Mouse (Mus musculus) stomach, embryonic 15.5 days (tissue): Measurements from ENCODE around the gene Ltbp1. TPM values are rescaled to one million over a fixed set of nuclear protein-coding genes. Genes with fewer than 3 reads are reported as not detected.

Experiments used
- ATAC-seq: fragments of 200-750 bp; cut with Nextera tagmentation; 2 replicates; pipeline ENCODE4 v1.8.0; 2017; ENCODE audit warnings: low read depth, moderate number of reproducible peaks, moderate TSS enrichment; ENCODE audit not compliant: insufficient read depth, low FRiP score
- H3K27ac ChIP-seq: fragments of 300-500 bp; sonication (generic); 2 replicates; pipeline ENCODE4 v1.5.1; 2015; ENCODE audit warnings: mild to moderate bottlenecking, inconsistent platforms
- H3K27me3 ChIP-seq: fragments of 300-500 bp; sonication (generic); replicated peaks from 2 replicates; pipeline ENCODE4 v1.6.1; 2015; ENCODE audit warnings: inconsistent platforms
- H3K36me3 ChIP-seq: fragments of 300-500 bp; sonication (generic); 2 replicates; pipeline ENCODE4 v1.6.1; 2015; ENCODE audit warnings: inconsistent platforms
- H3K4me1 ChIP-seq: fragments of 300-500 bp; sonication (generic); 2 replicates; pipeline ENCODE4 v1.6.1; 2015; ENCODE audit warnings: inconsistent platforms
- H3K4me2 ChIP-seq: fragments of 300-500 bp; sonication (generic); 2 replicates; pipeline ENCODE4 v1.6.1; 2015; ENCODE audit warnings: mild to moderate bottlenecking, inconsistent platforms
- H3K4me3 ChIP-seq: fragments of 300-500 bp; sonication (generic); replicated peaks from 2 replicates; pipeline ENCODE4 v1.5.1; 2015; ENCODE audit warnings: inconsistent platforms
- H3K9ac ChIP-seq: fragments of 300-500 bp; sonication (generic); 2 replicates; pipeline ENCODE4 v1.6.1; 2015; ENCODE audit warnings: inconsistent platforms
- H3K9me3 ChIP-seq: fragments of 300-500 bp; sonication (generic); 2 replicates; pipeline ENCODE4 v1.6.1; 2016; ENCODE audit warnings: inconsistent platforms
- WGBS: fragments of 180-500 bp; shearing (Covaris S2); methylation state at CpG from one replicate; pipeline ENCODE4 v1.1.7; 2015; 5-methylcytosine and 5-hydroxymethylcytosine counted together
- polyA plus RNA-seq: library from polyadenylated mRNA; unstranded; fragments of >200 nt; fragmentation: Nextera tagmentation; extraction: Ambion mirVana; gene quantifications from 2 replicates; pipeline ENCODE4 v1.2.1, GENCODE M21; 2015

Ltbp1 gene
- polyA plus RNA-seq, 1 experiment from 2014 or later = 26.1 TPM

DNA sequence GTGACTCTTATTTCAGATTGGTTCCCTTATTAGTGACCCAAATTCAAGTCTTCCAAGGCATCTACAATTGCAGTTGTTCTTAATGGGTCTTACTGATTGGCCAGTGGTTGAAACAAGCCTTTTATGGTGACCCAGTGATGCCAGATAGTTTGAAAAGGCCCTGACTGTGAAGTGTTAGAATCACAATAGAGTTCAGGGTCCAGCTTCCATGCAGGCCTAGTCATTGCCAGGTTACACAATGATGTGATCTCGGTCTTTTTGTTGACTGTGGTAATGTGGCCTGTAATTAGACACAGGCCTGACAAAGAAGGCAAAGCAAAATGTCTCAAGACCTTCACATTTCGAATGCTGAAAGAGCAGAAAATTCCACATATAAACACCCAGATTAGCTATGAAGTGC is 227.8 kb downstream of the Ltbp1 start:
- Histone ChIP-seq H3K36me3 (no peaks in the 10 kb centered on the region), H3K4me2 (no peak overlapping the region), H3K27ac (no peak overlapping the region), H3K9me3 (no peaks in the 10 kb centered on the region), H3K4me1 (no peaks in the 10 kb centered on the region), H3K4me3 (no peak overlapping the region), H3K27me3 (no peaks in the 10 kb centered on the region), H3K9ac (no peak overlapping the region)
- ATAC-seq = no peak
- 50% methylated on average over 2 of the region's 2 CpGs for WGBS

GRCm38 (mm10) chr17:75233923-75234322 is 228.6 kb downstream of the Ltbp1 start:
- ATAC-seq = no peak
- no peak overlapping the region for H3K4me2 ChIP-seq
- H3K9ac ChIP-seq = no peak overlapping the region
- no peaks in the 10 kb centered on the region for H3K36me3 ChIP-seq
- no peak overlapping the region for H3K4me3 ChIP-seq
- no peak overlapping the region for H3K27ac ChIP-seq
- 73% methylated on average over 4 of the region's 4 CpGs for WGBS
- H3K27me3 ChIP-seq = no peaks in the 10 kb centered on the region
- no peaks in the 10 kb centered on the region for H3K4me1 ChIP-seq
- no peaks in the 10 kb centered on the region for H3K9me3 ChIP-seq

- Histone ChIP-seq H3K4me3 (no peak overlapping the region), H3K36me3 (no peaks in the 10 kb centered on the region), H3K4me1 (no peaks in the 10 kb centered on the region), H3K4me2 (no peak overlapping the region), H3K9ac (no peak overlapping the region), H3K9me3 (no peaks in the 10 kb centered on the region), H3K27ac (no peak overlapping the region), H3K27me3 (no peaks in the 10 kb centered on the region)
- WGBS = 55% methylated on average over 3 of the region's 3 CpGs
- ATAC-seq = peak; percentile 47; the same call in 1 of the 2 replicates
Observed at GRCm38 (mm10) chr17:75235781-75236180, 230.4 kb downstream of the Ltbp1 start.

- Histone ChIP-seq H3K9me3 (no peaks in the 10 kb centered on the region), H3K27ac (no peak overlapping the region), H3K4me3 (no peak overlapping the region), H3K36me3 (no peaks in the 10 kb centered on the region), H3K27me3 (no peaks in the 10 kb centered on the region), H3K9ac (no peak overlapping the region), H3K4me1 (no peaks in the 10 kb centered on the region), H3K4me2 (no peak overlapping the region)
- WGBS = 76% methylated on average over 2 of the region's 2 CpGs
- no peak for ATAC-seq
Observed at GRCm38 (mm10) chr17:75236543-75236942, 231.2 kb downstream of the Ltbp1 start.

- no peaks in the 10 kb centered on the region for H3K9me3 ChIP-seq
- 88% methylated on average over 3 of the region's 3 CpGs for WGBS
- H3K4me3 ChIP-seq = no peak overlapping the region
- H3K4me1 ChIP-seq = no peaks in the 10 kb centered on the region
- no peak overlapping the region for H3K27ac ChIP-seq
- H3K9ac ChIP-seq = no peak overlapping the region
- H3K4me2 ChIP-seq = no peak overlapping the region
- H3K36me3 ChIP-seq = no peaks in the 10 kb centered on the region
- ATAC-seq = no peak
- no peaks in the 10 kb centered on the region for H3K27me3 ChIP-seq
Observed at GRCm38 (mm10) chr17:75237456-75237855, 232.1 kb downstream of the Ltbp1 start.

DNA sequence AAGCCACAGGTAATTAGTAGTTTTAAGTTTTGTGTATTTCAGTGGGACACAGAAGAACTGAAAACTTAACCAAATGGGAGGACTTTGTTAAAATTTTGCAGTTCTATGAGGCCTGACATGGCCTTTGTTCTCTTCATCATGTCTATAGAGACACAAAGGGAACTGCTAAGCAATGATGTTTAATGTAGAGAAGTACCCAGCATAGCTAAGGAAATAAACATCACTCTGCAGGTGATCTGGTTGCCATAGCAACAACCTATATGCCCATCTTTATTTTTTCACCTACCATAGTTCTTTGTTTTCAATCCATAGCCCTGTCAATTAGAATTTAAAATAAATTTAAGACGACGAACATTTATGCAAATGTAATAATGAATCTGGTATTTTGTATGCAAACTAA is 233.3 kb downstream of the Ltbp1 start:
- 90% methylated on average over 2 of the region's 2 CpGs for WGBS
- Histone ChIP-seq H3K4me1 (no peaks in the 10 kb centered on the region), H3K4me3 (no peak overlapping the region), H3K9me3 (no peaks in the 10 kb centered on the region), H3K27me3 (no peaks in the 10 kb centered on the region), H3K4me2 (no peak overlapping the region), H3K27ac (no peak overlapping the region), H3K9ac (no peak overlapping the region), H3K36me3 (no peaks in the 10 kb centered on the region)
- no peak for ATAC-seq

GRCm38 (mm10) chr17:75239545-75239944 is 234.2 kb downstream of the Ltbp1 start:
- WGBS = 73% methylated on average over 3 of the region's 3 CpGs
- H3K4me2 ChIP-seq = no peak overlapping the region
- H3K27ac ChIP-seq = no peak overlapping the region
- H3K4me3 ChIP-seq = no peak overlapping the region
- H3K27me3 ChIP-seq = no peaks in the 10 kb centered on the region
- no peaks in the 10 kb centered on the region for H3K4me1 ChIP-seq
- no peak for ATAC-seq
- H3K9me3 ChIP-seq = no peaks in the 10 kb centered on the region
- no peaks in the 10 kb centered on the region for H3K36me3 ChIP-seq
- H3K9ac ChIP-seq = no peak overlapping the region

- Histone ChIP-seq H3K4me1 (no peaks in the 10 kb centered on the region), H3K9ac (no peak overlapping the region), H3K4me3 (no peak overlapping the region), H3K27ac (no peak overlapping the region), H3K27me3 (no peaks in the 10 kb centered on the region), H3K36me3 (no peaks in the 10 kb centered on the region), H3K4me2 (no peak overlapping the region), H3K9me3 (no peaks in the 10 kb centered on the region)
- no peak for ATAC-seq
- 88% methylated on average over 1 of the region's 1 CpGs for WGBS
Observed at GRCm38 (mm10) chr17:75242086-75242485, 236.7 kb downstream of the Ltbp1 start.

DNA sequence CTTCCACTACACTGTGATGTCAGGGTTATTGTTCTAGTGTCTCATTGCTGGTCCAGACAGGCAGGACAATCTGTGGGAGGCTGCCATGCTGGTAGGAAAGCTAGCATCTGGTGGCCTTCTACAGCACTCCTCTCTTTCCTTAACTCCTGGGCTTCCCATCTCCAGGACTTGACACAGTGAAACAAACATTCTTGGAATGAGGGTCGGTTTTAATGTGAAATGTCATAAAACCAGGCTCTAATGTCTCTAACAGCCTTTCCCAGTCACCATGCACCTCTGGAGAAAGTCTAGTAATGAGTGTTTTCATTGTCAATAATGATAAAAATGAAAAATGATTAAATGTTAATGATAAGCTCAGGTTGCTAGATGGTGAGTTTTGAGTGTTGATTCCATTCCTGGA is 237.9 kb downstream of the Ltbp1 start:
- no peak overlapping the region for H3K4me2 ChIP-seq
- no peaks in the 10 kb centered on the region for H3K9me3 ChIP-seq
- 50% methylated on average over 1 of the region's 1 CpGs for WGBS
- no peak overlapping the region for H3K27ac ChIP-seq
- no peaks in the 10 kb centered on the region for H3K36me3 ChIP-seq
- no peak for ATAC-seq
- no peaks in the 10 kb centered on the region for H3K27me3 ChIP-seq
- no peaks in the 10 kb centered on the region for H3K4me1 ChIP-seq
- no peak overlapping the region for H3K4me3 ChIP-seq
- no peak overlapping the region for H3K9ac ChIP-seq

GRCm38 (mm10) chr17:75244148-75244547 is 238.8 kb downstream of the Ltbp1 start:
- no peaks in the 10 kb centered on the region for H3K27me3 ChIP-seq
- no peak overlapping the region for H3K4me3 ChIP-seq
- 85% methylated on average over 3 of the region's 3 CpGs for WGBS
- ATAC-seq = no peak
- H3K9ac ChIP-seq = no peak overlapping the region
- H3K4me2 ChIP-seq = no peak overlapping the region
- no peak overlapping the region for H3K27ac ChIP-seq
- H3K9me3 ChIP-seq = no peaks in the 10 kb centered on the region
- no peaks in the 10 kb centered on the region for H3K36me3 ChIP-seq
- H3K4me1 ChIP-seq = no peaks in the 10 kb centered on the region

DNA sequence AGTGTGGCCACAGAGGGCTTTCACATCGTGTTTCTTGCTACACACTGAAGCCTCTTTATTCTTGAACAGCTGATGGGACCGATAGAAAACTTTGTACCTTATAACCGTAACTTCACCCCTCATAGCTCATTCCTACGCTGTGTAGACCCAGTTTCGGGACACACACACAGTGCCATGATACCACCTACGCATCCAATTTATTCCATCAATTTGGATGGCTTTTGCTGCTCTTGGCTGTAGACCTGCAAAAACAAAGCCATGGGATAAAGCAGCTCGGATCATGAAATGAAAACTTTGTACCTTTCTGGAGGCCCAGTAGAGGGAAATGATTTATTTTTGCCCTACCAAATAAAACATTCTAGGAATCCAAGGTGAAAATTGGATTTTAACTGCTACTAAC is 239.7 kb downstream of the Ltbp1 start:
- H3K27ac ChIP-seq = no peak overlapping the region
- no peaks in the 10 kb centered on the region for H3K27me3 ChIP-seq
- H3K36me3 ChIP-seq = no peaks in the 10 kb centered on the region
- ATAC-seq = no peak
- H3K4me3 ChIP-seq = no peak overlapping the region
- H3K9me3 ChIP-seq = no peaks in the 10 kb centered on the region
- H3K9ac ChIP-seq = no peak overlapping the region
- H3K4me1 ChIP-seq = no peaks in the 10 kb centered on the region
- 88% methylated on average over 7 of the region's 7 CpGs for WGBS
- H3K4me2 ChIP-seq = no peak overlapping the region

- Histone ChIP-seq H3K4me3 (no peak overlapping the region), H3K9me3 (no peaks in the 10 kb centered on the region), H3K27me3 (no peaks in the 10 kb centered on the region), H3K4me2 (no peak overlapping the region), H3K36me3 (no peaks in the 10 kb centered on the region), H3K9ac (no peak overlapping the region), H3K27ac (no peak overlapping the region), H3K4me1 (no peaks in the 10 kb centered on the region)
- 54% methylated on average over 10 of the region's 10 CpGs for WGBS
- ATAC-seq = no peak
Observed at GRCm38 (mm10) chr17:75248632-75249031, 243.3 kb downstream of the Ltbp1 start.

GRCm38 (mm10) chr17:75250571-75250970 is 245.2 kb downstream of the Ltbp1 start:
- no peaks in the 10 kb centered on the region for H3K9me3 ChIP-seq
- no peak for ATAC-seq
- 63% methylated on average over 6 of the region's 6 CpGs for WGBS

More at GRCm38 (mm10) chr17:75250571-75250970, 245.2 kb downstream of the Ltbp1 start:
- Histone ChIP-seq H3K27ac (no peak overlapping the region), H3K36me3 (no peaks in the 10 kb centered on the region), H3K9ac (no peak overlapping the region), H3K4me1 (no peaks in the 10 kb centered on the region), H3K4me3 (no peak overlapping the region), H3K4me2 (no peak overlapping the region), H3K27me3 (no peaks in the 10 kb centered on the region)
